Mouse (Mus musculus): ENCODE measurements around the gene Ncf2.

The Ncf2 gene

DNA sequence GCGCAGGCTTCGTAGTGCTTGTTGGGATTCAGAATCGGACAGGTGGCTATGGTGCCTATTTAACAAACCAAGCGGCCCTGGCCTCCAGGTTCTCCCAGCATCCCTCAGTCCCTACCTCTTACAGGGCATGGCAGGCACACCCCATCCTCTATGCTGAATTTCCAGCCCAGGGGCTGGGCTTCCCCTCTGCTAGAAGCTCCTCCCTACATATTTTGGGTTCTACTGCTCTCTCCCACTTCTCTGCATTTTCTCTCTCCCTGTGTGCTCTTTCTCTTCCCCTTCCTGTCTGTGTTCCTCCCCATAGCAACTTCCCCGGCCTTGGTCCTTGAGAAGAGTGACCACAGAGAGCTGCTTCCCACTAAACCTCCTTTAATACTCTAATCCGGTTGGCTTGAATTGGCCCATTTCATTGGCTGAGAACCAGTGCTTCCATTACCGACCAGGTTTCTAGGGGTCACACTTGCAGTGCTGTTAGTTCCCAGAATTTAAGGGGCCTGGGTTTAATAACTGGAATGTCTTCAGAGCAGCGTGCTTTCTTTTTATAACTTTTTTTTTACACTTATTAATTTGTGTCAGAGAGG lies 3.2 kb upstream of the Ncf2 start:
- no peak for ATAC-seq (ENCODE audit: low TSS enrichment)

GRCm38 (mm10) chr1:152798125-152798524 lies 1.9 kb upstream of the Ncf2 start:
- ATAC-seq (ENCODE audit: low TSS enrichment): no peak

DNA sequence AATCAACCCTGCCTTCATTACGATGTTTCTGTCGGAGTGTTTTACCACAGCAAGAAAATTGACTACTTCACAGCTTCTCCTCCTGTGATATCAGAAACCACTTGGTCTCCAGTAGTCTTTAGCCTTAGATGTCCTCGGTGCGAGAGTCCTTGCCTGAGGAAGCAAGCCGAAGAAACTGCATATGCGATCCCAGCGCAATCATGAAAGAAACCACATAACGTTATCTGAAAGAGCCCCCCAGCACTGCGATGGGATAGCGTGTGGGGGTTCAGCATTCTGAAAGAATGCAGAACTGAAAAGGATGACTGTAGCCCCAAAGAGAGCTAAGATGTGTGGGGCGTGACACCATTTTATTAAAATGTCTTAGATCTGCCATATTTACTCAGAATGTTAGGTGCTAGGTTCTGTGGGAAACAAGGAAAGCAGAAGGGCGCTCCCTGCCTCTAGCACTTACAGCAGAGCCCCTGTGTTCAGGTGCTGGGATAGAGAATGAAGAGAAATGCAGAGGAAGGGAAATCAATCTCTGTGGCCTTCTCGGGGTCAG lies 711 bp downstream of the Ncf2 start:
- no peak for ATAC-seq (ENCODE audit: low TSS enrichment)

GRCm38 (mm10) chr1:152804907-152805306 lies 4.9 kb downstream of the Ncf2 start:
- no peak for ATAC-seq (ENCODE audit: low TSS enrichment)

DNA sequence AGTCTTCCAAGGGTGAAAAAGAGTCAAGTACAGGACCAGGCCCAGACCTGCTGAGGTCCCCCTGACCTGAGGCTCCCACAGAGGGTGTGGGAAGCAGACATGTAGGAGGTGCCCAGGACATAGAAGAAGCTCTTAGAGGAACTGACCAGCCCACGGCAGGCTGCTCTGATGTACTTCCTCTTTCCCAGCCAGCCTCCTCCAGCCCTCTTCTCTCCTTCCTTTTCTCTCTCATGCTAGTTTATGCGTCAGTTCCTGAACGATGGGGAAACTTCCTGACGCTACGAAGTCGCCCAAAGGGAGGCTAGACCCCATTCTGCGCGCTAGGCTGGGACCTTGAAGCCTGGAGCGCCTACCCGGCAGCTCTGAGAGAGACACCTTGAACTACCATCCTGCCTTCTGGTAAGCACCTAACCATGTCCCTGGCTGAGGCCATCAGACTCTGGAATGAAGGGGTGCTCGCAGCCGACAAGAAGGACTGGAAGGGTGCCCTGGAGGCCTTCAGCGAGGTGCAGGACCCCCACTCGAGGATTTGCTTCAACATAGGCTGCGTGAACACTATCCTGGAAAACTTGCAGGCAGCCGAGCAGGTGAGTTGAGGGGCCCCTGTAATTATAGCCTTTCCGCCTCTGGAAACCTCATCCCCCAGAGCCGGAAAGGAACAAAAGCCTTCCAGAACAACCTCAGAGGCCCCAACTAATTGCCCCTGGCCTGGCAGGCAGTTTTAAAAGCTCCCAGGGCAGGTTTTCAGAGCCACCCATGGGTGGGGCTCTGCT lies 7.8 kb downstream of the Ncf2 start:
- ATAC-seq (ENCODE audit: low TSS enrichment): no peak

- no peak for ATAC-seq (ENCODE audit: low TSS enrichment)
These were observed 8.3 kb downstream of the Ncf2 start for GRCm38 (mm10) chr1:152808392-152808680.

- ATAC-seq (ENCODE audit: low TSS enrichment): peak; percentile 58
These were observed 9.7 kb downstream of the Ncf2 start for GRCm38 (mm10) chr1:152809541-152810252.

GRCm38 (mm10) chr1:152810533-152811439 lies 10.8 kb downstream of the Ncf2 start:
- ATAC-seq (ENCODE audit: low TSS enrichment): no peak

GRCm38 (mm10) chr1:152815265-152815701 lies 15.3 kb downstream of the Ncf2 start:
- peak; percentile 25; the same call in 1 of the 2 replicates for ATAC-seq (ENCODE audit: low TSS enrichment)

- ATAC-seq (ENCODE audit: low TSS enrichment): peak; percentile 69; the same call in 1 of the 2 replicates
These were observed 17.2 kb downstream of the Ncf2 start for GRCm38 (mm10) chr1:152817027-152817769.

- ATAC-seq (ENCODE audit: low TSS enrichment): no peak
These were observed 17.8 kb downstream of the Ncf2 start for GRCm38 (mm10) chr1:152817794-152818193.

GRCm38 (mm10) chr1:152819558-152819957 lies 19.6 kb downstream of the Ncf2 start:
- ATAC-seq (ENCODE audit: low TSS enrichment): no peak; the same call in 1 of the 2 replicates

DNA sequence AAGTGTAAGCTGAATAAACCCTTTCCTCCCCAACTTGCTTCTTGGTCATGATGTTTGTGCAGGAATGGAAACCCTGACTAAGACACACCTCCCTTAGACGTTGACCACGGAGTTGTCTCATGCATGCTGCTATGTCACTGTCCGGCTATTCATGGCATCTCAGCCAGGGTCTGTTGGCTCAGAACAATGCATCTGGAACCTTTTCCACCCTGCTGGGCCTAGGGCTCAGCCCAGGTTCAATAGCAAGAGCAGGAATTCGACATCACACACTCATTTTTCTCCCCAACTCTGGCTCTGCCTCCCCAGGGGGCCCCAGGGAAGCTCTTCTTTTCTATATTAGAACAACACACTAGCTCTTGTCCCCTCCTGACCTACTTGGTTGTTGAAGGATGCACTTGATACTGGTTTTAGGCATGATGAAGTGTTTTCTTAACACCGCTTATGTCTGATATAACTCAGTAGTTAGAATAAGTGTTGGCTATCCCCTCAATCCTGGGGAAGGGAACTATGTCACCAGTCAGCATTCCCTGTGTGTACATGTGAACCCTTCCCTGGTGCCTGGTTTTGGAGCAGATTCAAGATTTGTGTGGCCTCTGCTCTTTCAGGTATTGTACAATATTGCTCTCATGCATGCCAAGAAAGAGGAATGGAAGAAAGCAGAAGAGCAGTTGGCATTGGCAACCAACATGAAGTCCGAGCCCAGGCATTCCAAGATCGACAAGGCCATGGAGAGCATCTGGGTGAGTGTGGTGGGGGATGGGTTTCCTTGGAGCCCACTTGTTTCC lies 21.1 kb downstream of the Ncf2 start:
- ATAC-seq (ENCODE audit: low TSS enrichment): no peak

DNA sequence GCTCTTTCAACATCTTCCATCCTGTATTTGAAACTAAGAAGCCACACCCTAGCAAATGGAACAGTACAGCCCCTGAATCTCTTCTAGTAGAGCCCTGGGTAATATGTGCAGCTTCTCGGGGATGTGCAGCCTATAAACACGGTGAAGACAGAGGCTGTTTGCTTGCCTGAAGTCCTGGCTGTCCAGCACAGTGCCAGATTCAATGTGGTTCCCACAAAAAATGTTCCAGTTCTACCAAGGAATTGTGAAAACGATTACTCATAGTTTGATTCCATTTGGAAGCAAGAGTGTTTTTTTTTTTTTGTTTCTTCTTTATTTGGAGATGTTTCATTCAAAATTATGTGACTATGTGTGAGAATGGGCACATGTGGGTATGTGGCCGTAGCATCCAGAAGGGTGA lies 21.8 kb downstream of the Ncf2 start:
- peak; percentile 55 for ATAC-seq (ENCODE audit: low TSS enrichment)

DNA sequence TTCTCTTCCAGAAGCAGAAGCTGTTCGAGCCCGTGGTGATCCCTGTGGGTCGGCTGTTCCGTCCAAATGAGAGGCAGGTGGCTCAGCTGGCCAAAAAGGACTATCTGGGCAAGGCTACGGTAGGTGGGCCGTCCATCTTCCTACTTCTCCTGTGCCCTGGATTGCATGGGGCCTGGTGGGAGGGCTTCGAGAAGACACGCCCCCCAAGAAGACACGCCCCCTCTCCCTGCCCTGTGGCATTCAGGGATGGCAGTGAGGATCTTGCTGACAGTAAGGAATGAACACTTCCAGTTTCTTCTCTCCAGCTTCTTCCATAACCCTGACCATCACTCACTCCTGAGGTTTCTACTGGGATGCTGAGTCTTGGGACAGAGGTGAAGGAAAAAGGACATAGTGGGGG lies 24.2 kb downstream of the Ncf2 start:
- ATAC-seq (ENCODE audit: low TSS enrichment): no peak

- no peak for ATAC-seq (ENCODE audit: low TSS enrichment)
These were observed 26.5 kb downstream of the Ncf2 start for GRCm38 (mm10) chr1:152826446-152826845.

DNA sequence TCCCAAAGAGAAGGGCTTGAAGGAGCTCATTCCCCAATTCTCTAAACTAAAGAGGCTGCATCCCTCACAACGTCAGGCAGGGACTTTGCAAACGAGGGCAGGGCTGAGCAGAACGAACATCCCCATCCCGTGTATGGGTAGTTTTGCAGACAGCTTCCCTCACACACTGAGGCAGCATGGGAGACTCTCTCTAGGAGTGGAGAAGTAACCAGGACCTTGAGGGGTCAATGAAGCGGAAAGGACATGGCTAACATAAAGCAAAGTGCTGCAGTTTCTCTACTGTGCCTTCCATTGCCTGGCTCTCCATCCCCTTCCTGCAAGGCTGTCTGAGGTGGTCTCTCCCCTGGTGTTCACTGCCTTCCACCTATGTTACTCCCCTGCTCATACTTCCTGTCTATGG lies 28.2 kb downstream of the Ncf2 start:
- no peak for ATAC-seq (ENCODE audit: low TSS enrichment)

GRCm38 (mm10) chr1:152828637-152829355 lies 28.8 kb downstream of the Ncf2 start:
- ATAC-seq (ENCODE audit: low TSS enrichment): no peak

GRCm38 (mm10) chr1:152830054-152830453 lies 30.1 kb downstream of the Ncf2 start:
- ATAC-seq (ENCODE audit: low TSS enrichment): no peak

Measured in frontal cortex, adult (tissue).